Mouse (Mus musculus) heart, adult 18-20 months (tissue): ENCODE measurements around the gene Smug1. TPM values are rescaled to one million over a fixed set of nuclear protein-coding genes. Genes with fewer than 3 reads are reported as not detected.

Experiments
- DNase-seq, 2 experiments: peaks; one replicate each; pipeline ENCODE4 v3.0.0; 2021 to 2022; ENCODE audit warnings: mixed read lengths in 1 of 2
- total RNA-seq, 2 experiments: library from RNA; stranded (reverse); gene quantifications; 2 replicates each; pipeline ENCODE4 v1.2.3; 2021

Gene Smug1
- total RNA-seq, 2 experiments from 2014 or later, result 10.9 to 12.9 TPM

DNA sequence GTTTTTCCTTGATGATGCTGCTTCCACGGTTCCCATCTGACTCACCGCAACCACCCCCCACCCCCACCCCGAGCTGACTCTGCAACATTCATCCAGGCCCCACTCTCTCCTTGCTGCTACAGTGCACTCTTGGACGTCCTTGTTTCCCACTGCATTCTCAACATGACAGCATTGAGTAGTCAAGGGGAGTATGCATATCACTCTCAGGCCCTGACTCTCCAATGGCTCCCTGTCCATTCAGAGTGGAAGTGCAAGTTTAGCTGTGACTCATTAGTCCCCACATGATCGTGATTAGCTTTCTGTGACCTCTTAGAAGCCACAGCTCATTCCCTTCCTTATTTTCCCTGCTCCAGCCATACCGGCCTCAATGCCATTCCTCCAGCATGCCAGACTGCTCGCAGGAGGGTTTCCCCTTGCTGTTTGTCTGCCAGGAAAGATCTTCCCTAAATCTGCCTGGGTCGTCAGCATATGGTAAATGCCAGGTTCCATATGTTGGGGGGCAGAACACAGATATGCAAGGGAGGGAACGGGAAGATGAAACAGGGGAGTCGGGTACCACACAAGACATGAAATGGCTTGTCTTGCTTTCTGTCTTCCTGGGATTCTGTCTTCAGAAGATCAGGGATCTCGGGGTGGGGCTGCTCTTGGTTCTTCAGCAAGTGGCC, 21.1 kb downstream of the Smug1 start:
- DNase-seq, result no peak

DNA sequence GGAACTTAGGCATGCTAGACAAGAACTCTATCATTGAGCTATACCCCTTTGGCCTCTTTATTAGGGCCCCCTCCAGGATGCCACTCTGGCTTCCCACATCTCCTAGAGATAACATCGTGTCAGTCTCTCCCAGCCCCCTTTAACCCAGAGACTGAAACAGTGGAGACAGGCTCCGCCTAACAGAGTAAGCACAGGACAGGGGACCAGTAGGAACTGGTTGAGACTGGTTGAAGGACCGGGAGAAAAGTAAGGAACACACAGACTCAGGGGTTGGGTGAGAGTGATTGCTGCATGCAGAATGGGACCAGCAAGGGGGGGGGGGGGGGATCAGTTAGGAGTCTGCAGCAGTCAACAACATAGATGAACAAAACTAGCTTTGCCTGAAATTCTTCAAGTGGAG, 22.7 kb downstream of the Smug1 start:
- no peak for DNase-seq

DNA sequence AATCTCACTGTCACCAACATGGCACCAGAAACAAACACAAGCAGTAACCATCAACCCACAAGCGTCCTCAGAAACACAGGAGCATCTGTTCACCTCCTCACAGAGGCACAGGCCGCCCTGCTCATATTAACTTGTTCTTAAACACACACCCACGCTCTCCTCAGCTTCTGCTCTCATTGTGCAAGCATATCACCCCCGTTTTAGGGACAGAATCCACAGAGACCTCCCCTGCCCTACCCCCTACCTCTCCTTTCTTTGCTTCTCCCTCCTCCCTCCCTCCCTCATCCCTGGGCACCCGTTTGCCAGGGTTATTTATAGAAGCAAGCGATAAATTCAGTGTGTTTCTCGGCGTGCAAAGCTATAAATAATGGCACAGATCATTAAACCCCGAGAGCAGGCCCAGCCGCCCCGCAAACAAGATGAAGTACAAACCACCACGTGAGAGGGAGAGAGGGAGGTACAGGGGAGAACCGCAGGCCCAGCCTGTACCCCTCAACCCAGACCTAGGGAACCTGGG, 31.4 kb downstream of the Smug1 start:
- DNase-seq, result peak; percentile 47 to 55

DNA sequence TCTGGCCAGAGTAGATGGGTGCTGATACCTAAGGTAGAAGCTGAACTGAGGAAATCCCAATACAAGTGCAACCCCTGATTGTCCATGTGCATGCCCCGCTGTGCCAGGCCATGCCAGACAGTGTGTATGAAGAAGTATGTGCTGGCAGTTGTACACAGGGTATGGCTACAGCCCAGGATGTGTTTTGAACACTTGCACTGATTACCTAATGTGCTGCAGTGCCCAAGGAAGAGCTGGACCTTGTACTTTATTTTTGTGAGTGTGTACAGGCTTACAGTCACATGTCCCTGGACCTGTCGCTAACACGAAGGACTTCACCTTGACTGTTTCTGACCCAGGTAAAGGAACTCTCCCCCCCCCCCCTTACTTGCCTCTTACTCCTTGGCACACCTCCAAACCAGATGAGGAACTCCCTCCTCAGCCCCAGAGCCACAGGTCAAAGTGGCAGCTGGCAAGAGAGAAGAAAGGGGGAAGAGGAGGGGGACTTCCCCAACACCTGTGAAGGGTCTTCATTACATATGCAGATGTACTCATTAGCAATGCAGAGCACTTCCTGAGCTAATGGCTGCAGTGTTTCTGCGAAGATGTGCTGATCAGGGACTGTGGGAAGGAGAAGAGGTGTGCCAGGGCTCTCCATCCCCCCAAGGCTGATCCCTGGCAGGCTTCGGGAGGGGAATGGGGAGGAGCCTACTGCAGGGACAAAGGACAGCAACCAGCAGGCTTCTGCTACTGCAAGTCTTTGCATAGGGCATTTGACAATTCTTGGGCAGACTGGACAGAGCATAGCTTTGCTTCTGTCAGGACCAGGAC, 32.4 kb downstream of the Smug1 start:
- no peak for DNase-seq

DNA sequence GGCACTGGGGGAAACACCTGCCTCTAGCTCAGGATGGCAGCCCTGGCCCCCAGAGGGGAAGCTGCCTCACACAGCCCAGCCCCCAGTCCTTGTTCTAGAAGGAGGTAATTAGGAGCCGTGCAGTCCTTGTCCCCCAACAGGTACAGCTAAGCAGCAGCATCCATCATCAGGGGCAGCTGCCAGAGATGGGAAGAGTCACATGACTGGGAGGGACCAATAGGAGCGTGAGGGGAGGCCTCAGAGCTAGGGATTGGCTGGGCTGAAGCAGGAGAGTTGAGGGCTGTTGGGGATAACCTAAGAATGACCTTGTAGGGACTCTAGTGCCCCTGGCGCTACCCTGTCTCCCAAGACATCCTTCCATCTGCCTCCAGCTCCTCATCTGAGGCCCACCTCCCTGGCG, 33.1 kb downstream of the Smug1 start:
- DNase-seq, result no peak

DNA sequence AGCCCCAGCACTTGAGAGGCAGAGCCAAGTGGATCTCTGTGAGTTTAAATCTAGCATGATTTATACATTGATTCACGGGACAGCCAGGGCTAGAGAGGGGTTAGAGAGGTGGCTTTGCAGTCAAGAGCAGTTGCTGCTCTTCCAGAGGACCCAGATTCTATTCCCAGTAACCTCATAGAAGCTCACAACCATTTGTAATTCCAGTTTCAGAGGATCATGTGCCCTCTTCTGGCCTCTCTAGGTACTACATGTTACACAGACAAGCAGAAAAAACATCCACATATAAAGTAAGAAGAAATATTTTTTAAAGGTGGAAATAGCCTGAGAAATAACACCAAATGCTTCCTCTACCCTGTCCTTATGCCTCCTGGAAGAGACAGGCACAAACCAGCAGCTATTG, 36.2 kb downstream of the Smug1 start:
- DNase-seq, result peak in 1 of 2 experiments; percentile 51

DNA sequence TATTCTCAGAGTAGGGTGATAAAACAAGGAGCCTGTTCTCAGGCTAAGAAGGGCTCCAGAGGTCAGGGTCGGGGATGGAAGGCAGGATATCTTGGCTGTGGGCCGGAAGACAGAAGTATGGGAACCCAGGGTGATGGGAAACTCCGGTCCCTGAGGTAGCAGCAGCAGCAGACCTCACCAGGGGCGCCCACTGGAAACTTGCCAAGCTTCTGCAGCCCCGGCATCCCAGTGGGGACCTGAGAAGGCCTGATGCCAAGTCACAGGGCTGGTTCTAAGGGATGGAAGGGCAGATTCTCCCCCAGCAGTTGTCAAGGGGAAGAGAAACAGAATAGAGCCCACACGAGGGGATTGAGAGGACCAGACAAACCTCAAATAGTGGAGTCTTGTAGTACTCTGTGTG, 37.6 kb downstream of the Smug1 start:
- no peak for DNase-seq

DNA sequence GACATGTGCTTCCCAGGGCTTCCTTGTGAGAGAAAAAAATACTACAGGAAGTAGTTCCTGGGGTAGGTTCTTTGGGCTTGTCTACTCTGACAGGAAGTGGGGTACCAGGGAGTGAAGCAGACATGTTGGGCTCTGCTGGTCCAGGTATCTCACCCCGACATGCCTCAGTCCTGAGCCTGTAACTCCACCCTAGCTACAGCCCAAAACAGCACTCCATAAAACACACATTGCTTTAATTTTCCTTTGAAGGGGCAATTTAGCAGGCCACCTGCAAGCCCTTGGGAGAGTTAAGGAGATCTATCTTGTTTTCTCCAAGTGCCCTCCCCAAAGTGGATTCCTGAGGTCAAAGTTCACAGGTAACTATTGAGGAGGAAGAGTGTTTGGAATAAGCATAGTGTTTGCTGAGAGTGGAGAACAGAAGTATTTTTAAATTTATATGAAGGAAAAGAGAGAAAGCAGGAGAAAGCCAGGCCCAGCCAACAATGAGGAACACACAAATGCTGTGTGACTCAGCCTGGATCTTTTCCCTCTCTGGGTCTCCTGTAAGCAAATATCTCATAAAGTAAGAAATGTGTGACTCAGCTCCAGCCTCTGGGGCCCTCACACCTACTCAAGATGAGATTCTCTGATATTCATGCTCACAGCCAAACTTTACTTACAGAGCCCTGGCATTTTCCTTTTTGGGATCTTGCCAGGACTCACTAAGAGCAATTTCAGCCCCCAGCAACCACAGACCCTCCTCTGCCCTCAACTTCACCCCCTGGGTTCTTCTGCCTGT, 38.6 kb downstream of the Smug1 start:
- DNase-seq, result no peak

DNA sequence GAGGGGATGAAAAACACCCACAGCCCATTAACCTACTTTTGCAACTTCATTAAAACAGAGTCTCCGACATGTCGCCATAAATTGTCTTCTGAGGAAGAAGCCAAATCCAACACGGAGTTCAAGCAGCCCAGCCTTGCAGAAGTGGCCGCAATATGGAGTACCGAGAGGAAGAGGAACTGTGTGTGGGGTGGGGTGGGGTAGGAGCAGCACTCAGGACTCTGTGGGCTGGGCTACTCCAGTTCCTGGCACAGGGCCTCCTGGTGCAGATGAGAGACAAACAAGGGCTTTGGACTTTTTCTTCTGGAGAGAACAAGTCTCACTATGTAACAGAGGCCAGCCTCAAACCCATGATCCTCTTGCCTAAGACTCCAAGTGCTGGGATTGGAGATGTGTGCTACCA, 40.9 kb downstream of the Smug1 start:
- DNase-seq, result no peak

DNA sequence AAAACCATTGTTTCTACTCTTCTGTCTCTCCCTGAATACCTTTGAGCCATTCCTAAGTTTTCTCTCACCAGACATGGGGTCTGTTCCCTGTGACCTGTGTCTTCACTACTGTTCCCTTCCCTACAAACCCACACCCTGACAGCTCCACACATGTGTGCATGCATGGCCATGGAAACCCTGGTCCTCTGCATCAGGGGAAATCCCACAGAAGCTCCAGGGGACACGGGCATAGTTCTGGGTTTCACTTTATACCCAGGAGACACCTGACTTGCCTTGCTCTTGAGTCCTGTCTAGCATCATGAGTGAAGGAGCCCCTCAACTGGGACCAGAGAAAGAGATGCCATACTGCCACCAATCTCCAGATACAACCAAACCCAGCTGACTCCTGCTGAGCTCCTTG, 42.6 kb downstream of the Smug1 start:
- DNase-seq, result no peak

DNA sequence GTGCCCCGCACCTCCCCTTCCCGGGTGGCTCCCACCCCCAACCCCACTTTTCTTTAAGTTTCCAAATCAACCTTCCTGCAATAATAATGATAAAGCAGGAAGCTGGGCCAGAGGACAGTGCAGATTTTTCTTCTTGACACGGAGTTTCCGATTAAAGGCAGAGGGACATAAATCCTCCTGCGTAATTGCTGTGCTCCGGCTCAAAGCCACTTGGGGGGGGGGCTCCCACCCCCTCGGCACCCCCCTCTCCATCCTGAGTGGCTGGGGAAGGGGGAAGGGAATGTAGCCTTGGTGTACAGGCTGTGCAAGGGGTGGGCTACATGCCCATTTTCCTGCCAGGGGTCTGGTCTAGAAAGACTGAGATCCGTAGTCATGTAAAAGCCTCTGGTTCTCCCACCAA, 43.5 kb downstream of the Smug1 start:
- no peak for DNase-seq

DNA sequence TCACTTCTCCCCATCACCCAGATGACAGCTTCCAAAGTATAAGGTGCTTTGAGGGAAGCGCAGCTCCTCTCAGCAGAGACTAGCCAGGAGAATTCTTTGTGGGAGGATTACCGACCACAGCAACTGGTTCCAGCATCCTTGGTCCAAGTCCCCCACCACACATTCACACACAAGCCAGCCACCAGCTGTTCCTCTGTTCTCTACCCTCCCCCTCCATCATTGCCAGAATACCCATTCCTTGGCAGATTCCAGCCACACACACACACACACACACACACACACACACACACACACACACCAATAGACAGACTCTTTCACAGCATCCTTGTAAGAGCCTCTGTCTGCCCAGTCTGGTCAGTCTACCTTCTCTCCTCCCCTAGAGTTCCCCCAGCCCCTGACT, 44.5 kb downstream of the Smug1 start:
- DNase-seq, result no peak

DNA sequence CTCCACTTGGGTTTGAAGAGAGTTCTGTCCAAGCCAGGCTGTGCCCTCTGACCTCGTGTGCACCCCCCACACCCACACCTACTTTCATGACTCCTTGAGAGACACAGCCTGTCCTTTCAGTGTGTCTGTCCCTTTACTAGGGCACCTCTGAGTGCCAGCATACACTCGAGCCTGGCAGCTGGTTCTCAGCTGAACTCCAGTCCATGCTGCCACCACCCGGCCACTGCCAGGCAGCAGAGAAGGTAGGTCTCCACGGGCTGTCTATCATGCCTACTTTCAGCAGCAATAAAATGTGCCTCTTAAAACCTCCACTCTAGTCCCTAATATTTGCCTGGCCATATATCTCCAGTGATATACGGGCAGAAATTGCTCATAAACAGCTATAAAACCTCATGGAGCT, 45.5 kb downstream of the Smug1 start:
- peak; percentile 57 to 63 for DNase-seq

DNA sequence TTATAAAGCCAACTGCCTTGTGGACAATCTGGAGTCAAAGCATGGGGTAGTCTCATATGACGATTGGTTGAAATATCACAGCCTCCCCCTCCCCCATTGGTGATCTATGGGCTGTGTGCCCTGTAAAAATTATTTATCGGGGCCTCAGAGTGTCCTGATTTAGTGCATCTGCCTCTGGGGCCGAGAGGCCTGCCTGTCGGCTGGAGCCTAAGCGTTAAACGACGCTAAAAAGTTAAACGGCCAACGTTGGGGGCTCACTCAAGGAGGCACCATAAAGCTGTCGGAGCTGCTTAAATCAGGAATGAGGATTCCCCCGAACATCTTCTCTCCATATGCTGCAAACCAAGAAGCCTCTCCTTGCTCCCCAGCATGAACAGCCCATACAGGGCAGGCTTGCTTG, 46.3 kb downstream of the Smug1 start:
- no peak for DNase-seq

DNA sequence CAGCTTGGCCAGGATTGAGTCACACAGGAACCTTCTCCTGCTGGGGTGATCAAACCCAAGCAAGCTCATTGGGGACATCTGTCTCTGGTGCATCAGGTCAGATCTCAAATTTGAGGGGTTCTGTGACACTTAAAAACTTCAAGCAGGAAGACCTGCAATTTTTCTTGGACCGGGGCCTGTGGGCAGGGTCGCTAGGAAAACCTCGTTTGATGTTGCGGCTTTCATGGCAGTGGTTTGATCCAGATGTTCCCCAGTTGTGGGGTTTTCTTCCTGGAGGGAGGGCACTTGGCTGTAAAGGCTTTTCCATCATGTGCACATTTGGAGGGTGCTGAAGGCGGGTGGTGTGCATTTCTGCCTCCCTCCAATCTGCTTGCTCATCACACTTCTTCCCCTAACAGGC, 51.2 kb downstream of the Smug1 start:
- DNase-seq, result no peak

DNA sequence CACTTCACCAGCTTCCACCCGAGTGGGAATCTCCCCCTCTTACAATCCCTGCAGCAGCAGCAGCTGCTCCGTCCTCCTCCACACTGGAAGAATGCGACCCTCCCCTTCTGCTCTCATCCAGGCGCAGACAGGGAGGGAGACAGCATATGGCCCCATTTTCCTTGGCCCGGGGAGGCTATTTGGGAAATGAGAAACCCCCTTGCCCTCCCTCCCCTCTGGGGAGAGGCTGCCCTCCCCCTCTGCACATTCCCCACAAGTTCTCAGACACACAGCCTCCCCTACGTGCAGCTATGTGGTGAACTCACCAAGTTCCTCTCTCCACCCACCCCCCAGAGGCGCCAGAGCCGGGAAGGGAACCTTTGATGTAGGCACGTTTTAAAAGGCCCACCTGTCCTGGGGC, 51.6 kb downstream of the Smug1 start:
- no peak for DNase-seq

DNA sequence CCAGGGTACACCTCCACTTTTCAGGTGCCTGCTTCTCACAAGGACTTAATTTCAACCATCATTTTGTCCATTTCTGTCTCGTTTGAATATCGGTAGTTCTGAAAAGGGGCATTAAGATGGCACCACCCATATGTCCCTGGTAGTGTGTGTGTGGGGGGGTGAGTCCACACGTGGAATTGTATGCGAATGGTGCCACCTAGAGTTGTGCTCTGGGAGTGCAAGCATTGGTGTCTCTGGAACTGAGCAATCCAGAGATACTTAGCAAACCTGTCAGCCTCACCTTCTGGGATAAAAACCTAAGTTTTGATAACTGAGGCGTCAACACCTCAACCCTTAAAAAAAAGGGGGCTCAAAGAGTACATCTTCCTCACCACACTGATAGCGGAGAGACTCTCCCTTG, 53.8 kb downstream of the Smug1 start:
- DNase-seq, result no peak

DNA sequence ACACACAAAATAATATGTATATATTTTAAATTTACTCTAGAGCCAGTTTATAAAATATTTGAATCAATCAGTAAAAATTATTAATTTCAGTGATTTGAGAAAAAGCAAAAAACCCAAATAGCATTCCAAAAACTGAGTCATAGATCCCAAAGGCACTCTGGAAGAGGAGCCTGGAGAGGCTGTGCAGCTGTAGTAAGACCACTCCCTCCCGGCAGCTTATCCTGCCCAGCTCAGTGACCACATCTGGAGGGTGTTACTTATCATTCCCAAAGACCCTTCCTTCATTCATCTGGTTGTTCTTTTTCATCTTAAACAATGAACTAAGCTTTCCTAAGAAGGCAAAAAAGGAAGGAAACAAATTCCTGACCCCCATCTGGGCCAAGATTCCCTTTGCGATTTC, 54.6 kb downstream of the Smug1 start:
- peak in 1 of 2 experiments; percentile 22 for DNase-seq

DNA sequence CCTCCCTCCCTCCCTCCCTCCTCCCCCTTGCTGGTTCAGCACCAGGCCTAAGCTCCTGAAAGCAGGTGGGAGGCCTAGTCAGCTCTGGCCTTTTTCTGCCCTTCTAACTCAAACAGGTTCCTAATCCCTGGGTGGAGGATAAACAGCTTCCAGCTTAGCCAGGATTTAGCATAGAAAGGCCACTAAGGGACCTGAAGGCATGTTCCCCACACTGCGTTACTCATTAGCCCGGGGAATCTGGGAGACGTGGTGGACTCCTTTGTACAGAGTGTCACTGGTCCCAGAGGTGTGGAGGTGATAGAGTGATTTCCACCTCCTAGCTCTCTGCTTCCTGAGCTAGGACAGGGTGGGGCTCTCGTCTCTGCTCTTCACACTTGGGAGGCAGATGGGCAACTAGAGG, 57.0 kb downstream of the Smug1 start:
- DNase-seq, result no peak

DNA sequence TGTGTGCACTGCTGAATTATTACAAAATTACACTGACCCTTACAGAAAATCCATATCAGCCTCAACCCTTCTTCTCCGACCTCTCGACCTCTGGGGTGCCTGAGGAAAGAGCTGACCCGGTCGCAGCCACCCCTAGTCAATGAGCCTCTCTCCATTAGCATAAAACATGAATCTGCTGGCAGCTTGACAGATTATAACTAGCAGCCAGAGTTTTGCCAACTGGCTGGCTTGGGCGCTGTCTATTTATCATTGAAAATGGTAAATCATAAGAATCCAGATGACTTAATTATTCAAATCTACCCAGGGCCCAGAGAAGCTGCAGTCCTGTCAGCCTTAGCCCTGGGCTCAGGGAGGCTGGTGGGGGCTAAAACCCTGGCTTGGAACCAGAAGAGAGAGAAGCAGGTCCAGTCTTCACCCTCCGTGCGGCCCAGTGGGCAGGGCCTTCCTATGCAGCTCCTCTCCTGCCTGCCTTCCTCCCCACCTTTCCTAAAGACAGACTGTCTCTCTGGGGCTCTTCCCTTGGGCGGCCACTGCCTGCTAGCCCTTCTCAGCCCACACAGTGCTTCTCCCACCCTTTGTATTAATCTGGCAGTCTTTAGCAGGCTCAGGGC, 58.7 kb downstream of the Smug1 start:
- DNase-seq, result no peak

DNA sequence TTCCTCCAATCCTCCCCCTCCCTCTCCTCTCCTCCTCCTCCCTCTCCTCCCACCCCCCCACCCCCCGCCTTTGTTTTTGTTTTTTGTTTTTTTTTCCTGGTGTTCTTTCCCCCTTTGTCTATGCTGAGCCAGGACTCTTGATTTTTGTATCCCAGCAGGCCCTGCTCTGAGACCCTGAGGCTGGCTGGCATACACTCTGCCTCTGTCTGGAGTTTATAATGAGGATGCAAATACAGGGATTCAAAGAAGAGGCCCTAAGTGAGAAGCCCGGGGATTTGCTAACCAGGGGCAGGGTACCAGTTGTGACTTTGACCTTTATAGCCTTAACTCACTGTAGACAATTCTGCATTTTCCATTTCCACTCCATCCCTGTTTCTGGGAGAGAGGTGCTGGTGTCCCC, 60.7 kb downstream of the Smug1 start:
- DNase-seq, result no peak
